Mouse (Mus musculus): ENCODE measurements around the gene B3gat3.

DNA sequence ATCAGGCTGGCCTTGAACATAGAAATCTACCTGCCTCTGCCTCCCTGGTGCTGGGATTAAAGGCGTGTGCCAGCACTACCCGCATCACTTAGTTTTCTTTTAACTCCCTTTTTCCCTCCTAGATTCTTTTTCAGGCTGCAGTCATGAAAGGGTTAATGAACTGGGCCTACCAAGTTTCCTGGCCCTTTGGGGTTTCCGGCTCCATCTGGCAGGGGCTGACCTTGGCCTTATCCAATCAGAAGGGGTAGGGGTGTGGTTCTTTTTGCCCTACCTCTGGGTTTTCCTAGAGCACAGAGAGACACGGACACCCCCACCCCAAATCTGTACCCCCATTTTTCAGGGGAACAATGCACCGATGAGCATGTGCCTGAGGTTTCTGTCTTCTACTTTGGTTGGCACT lies 24.6 kb downstream of the B3gat3 start:
- no peak for TF ChIP-seq POLR2A (IDR thresholded peaks at IDR 0.05; ENCODE audit: insufficient read depth, low read depth, low read length)
- TF ChIP-seq CTCF (IDR thresholded peaks at IDR 0.05) = no peak
- no peak for TF ChIP-seq EP300 (IDR thresholded peaks at IDR 0.05; ENCODE audit: insufficient read depth, low read depth, low read length)
